8 mouse cellular contexts compared by ENCODE assay signal in the genomic region with DNA sequence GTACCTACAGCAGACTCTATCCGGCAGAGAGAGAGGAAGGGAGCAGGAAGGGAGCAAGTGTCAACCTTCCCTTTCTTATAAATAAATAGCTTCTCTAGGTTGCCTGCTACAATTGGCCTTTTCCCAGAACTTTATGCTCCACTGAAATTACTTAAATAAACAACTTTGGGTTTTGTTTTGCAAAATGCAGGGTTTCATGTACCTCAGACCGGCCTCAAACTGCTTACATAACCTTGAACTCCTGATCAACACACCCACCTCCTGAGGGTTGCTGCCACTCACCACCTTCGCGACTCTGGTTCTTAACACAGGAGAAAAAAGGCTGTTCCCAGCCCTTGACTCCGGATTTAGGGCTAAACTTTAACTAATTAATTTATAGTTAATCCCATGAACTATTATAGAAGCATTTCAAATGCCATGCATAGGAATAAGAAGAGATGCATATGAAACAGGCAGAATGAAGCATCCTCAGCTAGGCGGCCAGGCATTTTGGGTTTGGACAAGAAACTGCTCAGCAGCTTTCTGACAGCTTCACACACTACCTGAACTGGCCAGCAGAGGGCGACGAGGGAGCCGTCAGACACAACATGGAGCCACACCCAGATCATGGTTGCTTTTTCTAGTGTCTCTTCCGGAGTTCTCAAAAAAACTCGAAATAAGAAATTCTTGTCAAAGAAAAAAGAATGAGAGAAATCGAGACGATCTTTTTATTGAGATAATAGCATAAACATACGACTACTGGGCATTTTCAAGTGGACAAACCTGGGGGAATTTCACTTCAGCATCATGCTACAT. TPM values are rescaled to one million over a fixed set of nuclear protein-coding genes. Genes with fewer than 3 reads are reported as not detected.
DNase-seq lines count a peak whose midpoint lies in the region; ATAC-seq lines count a peak whose summit lies in the region.

No protein-coding gene starts in this region.

- 0 out of 2 replicates have a peak, but pooled peaks cover 3% of the 10 kb centered on the region for H3K36me3 ChIP-seq in intestine, embryonic 16.5 days (ENCODE audit: control insufficient read depth, insufficient read depth, low read length)
- no peaks in the 10 kb centered on the region for H3K36me3 ChIP-seq in limb, embryonic 10.5 days
- no peaks in the 10 kb centered on the region for H3K36me3 ChIP-seq in midbrain, embryonic 11.5 days (ENCODE audit: control insufficient read depth, insufficient read depth, low read length)

- peak; percentile 83 to 89 for DNase-seq in adrenal gland, adult 18-20 months (ENCODE audit: low spot score in 2 of 2)
- DNase-seq in embryo, embryonic 10.5 days (ENCODE audit: low spot score): peak; percentile 81
- DNase-seq in gastrocnemius, postnatal 14 days: peak; percentile 86
- peak; percentile 79 for DNase-seq in limb, embryonic 10.5 days (ENCODE audit: low spot score)
- peak; percentile 98 for DNase-seq in midbrain, embryonic 11.5 days (ENCODE audit: low spot score, missing footprints)
- DNase-seq in right cerebral cortex, postnatal 4 days: peak; percentile 96
- DNase-seq in urinary bladder, postnatal 4 days (ENCODE audit: low spot score in 2 of 2): peak; percentile 85 to 92

- H3K27me3 ChIP-seq in intestine, embryonic 16.5 days (replicated peaks; ENCODE audit: control insufficient read depth, insufficient read depth, low read length): no peaks in the 10 kb centered on the region
- no peaks in the 10 kb centered on the region for H3K27me3 ChIP-seq in limb, embryonic 10.5 days (ENCODE audit: low read depth, poor library complexity, severe bottlenecking)
- no peaks in the 10 kb centered on the region for H3K27me3 ChIP-seq in midbrain, embryonic 11.5 days (ENCODE audit: control insufficient read depth, insufficient read depth, low read length)

- WGBS in intestine, embryonic 16.5 days: 57% methylated on average over 14 of the region's 14 CpGs
- 63% methylated on average over 14 of the region's 14 CpGs for WGBS in limb, embryonic 10.5 days
- WGBS in midbrain, embryonic 11.5 days: 57% methylated on average over 14 of the region's 14 CpGs

- H3K9me3 ChIP-seq in intestine, embryonic 16.5 days (ENCODE audit: control insufficient read depth, low read length): no peaks in the 10 kb centered on the region; the same call in 1 of the 2 replicates
- H3K9me3 ChIP-seq in limb, embryonic 10.5 days (replicated peaks): no peaks in the 10 kb centered on the region
- peaks cover 3% of the 10 kb centered on the region; the same call in 1 of the 2 replicates for H3K9me3 ChIP-seq in midbrain, embryonic 11.5 days (ENCODE audit: control insufficient read depth, low read length)

- H3K4me1 ChIP-seq in intestine, embryonic 16.5 days (ENCODE audit: control insufficient read depth, insufficient read depth, low read length): peaks cover 37% of the 10 kb centered on the region
- peaks cover 51% of the 10 kb centered on the region for H3K4me1 ChIP-seq in limb, embryonic 10.5 days
- H3K4me1 ChIP-seq in midbrain, embryonic 11.5 days (ENCODE audit: control insufficient read depth, insufficient read depth, low read length): peaks cover 23% of the 10 kb centered on the region

- H3K27ac ChIP-seq in intestine, embryonic 16.5 days (ENCODE audit: low read length): peak overlapping the region; percentile 84
- H3K27ac ChIP-seq in limb, embryonic 10.5 days: peak overlapping the region; percentile 96
- H3K27ac ChIP-seq in midbrain, embryonic 11.5 days (ENCODE audit: low read depth, low read length): peak overlapping the region; percentile 100

- no peak overlapping the region for H3K4me2 ChIP-seq in intestine, embryonic 16.5 days (ENCODE audit: low read depth, low read length)
- no peak overlapping the region for H3K4me2 ChIP-seq in midbrain, embryonic 11.5 days

- no peak overlapping the region for H3K4me3 ChIP-seq in intestine, embryonic 16.5 days (ENCODE audit: low read length)
- no peak overlapping the region for H3K4me3 ChIP-seq in limb, embryonic 10.5 days
- H3K4me3 ChIP-seq in midbrain, embryonic 11.5 days (ENCODE audit: low read depth, low read length): no peak overlapping the region

- no peak for ATAC-seq in intestine, embryonic 16.5 days
- ATAC-seq in midbrain, embryonic 11.5 days (ENCODE audit: low FRiP score): no peak

- no peak overlapping the region for H3K9ac ChIP-seq in intestine, embryonic 16.5 days (ENCODE audit: low read depth, low read length)
- H3K9ac ChIP-seq in midbrain, embryonic 11.5 days (ENCODE audit: low read length): no peak overlapping the region

- intact Hi-C loops in gastrocnemius, postnatal 14 days (cut with DNase I; ENCODE audit: low total_unique reads): loop anchor here (10.0 kb wide), 1 partner anchor 98 kb away; no protein-coding TSS in a partner anchor

RNA-seq across cellular contexts. Expression of a gene that starts 38.8 kb away (rescaled TPM):
- total RNA-seq in adrenal gland, adult 18-20 months (2021): 10 to 100 TPM; 34.9 to 50.4 TPM
- 10 to 100 TPM; 32.8 to 51.9 TPM for total RNA-seq in gastrocnemius, postnatal 14 days (2021)
- polyA plus RNA-seq in intestine, embryonic 16.5 days (2015; fragmentation: Nextera tagmentation; extraction: Ambion mirVana): 17.6 and 21.0 TPM in 2 replicates
- polyA plus RNA-seq in limb, embryonic 10.5 days (2016; fragmentation: Nextera tagmentation; extraction: Ambion mirVana): 40.0 and 49.9 TPM in 2 replicates
- polyA plus RNA-seq in midbrain, embryonic 11.5 days (2014; fragmentation: Nextera tagmentation; extraction: Ambion mirVana): 43.4 and 46.8 TPM in 2 replicates

RNA-seq across cellular contexts. Expression of a gene that starts 51.8 kb away (rescaled TPM):
- not detected for total RNA-seq in adrenal gland, adult 18-20 months (2021)
- not detected for total RNA-seq in gastrocnemius, postnatal 14 days (2021)
- polyA plus RNA-seq in intestine, embryonic 16.5 days (2015; fragmentation: Nextera tagmentation; extraction: Ambion mirVana): not detected in 2 replicates
- not detected in 2 replicates for polyA plus RNA-seq in limb, embryonic 10.5 days (2016; fragmentation: Nextera tagmentation; extraction: Ambion mirVana)
- polyA plus RNA-seq in midbrain, embryonic 11.5 days (2014; fragmentation: Nextera tagmentation; extraction: Ambion mirVana): not detected in 2 replicates
